Mouse (Mus musculus) CD4-positive, CD25-positive, alpha-beta regulatory T cell (primary cell): ENCODE results near the gene Gal3st4. TPM values are rescaled to one million over a fixed set of nuclear protein-coding genes. Genes with fewer than 3 reads are reported as not detected.

Experiments used
- polyA plus RNA-seq: library from polyadenylated mRNA; unstranded; fragments of 100-300 nt; shearing (Covaris generic); gene quantifications from one replicate; pipeline ENCODE4 v1.2.1, GENCODE M21; 2017

Gal3st4 gene
- 0.37 TPM for polyA plus RNA-seq

GRCm38 (mm10) chr5:138272409-138272923 lies at the start of gene Gal3st4:
Gal3st4 (minus strand) TSS chr5:138272840.

GRCm38 (mm10) chr5:138279585-138280424 lies 7.2 kb upstream of the Gal3st4 start, which contains the start of the genes Gm43720, Gpc2 and Stag3:
Gm43720 (minus strand) TSS chr5:138279958.
Gpc2 (minus strand) TSS chr5:138280005.
Stag3 (plus strand) TSS chr5:138280240.

GRCm38 (mm10) chr5:138263260-138264206 lies 9.1 kb downstream of the Gal3st4 start, which contains the start of gene BC037034:
BC037034 (minus strand) TSS chr5:138264033.

GRCm38 (mm10) chr5:138255353-138256093 lies 17.1 kb downstream of the Gal3st4 start, which contains the start of gene Lamtor4:
Lamtor4 (plus strand) TSS chr5:138255482.

GRCm38 (mm10) chr5:138225700-138226099 lies 46.9 kb downstream of the Gal3st4 start, which contains the start of gene Nxpe5:
Nxpe5 (plus strand) TSS chr5:138225898.

Other genes starting within 250 kb of the Gal3st4 start
- not detected for gene Smok3c, start 219.6 kb downstream of the Gal3st4 start, polyA plus RNA-seq
- gene Zkscan1, start 187.8 kb downstream of the Gal3st4 start, polyA plus RNA-seq = 16.0 TPM
- 23.6 TPM for gene Zscan21, start 155.9 kb downstream of the Gal3st4 start, polyA plus RNA-seq
- gene Zfp113, start 117.1 kb downstream of the Gal3st4 start, polyA plus RNA-seq = 20.1 TPM
- 208 TPM for gene Cops6, start 111.8 kb downstream of the Gal3st4 start, polyA plus RNA-seq
- gene Ap4m1, start 100.8 kb downstream of the Gal3st4 start, polyA plus RNA-seq = 10.9 TPM
- 85.2 TPM for gene Mcm7, start 100.4 kb downstream of the Gal3st4 start, polyA plus RNA-seq
- gene Taf6, start 85.4 kb downstream of the Gal3st4 start, polyA plus RNA-seq = 50.7 TPM
- 16.3 TPM for gene Cnpy4, start 85.4 kb downstream of the Gal3st4 start, polyA plus RNA-seq
- gene Mblac1, start 78.5 kb downstream of the Gal3st4 start, polyA plus RNA-seq = 1.5 TPM
- gene Nxpe5, start 46.9 kb downstream of the Gal3st4 start, polyA plus RNA-seq = 0.10 TPM
- 79.6 TPM for gene Lamtor4, start 17.4 kb downstream of the Gal3st4 start, polyA plus RNA-seq
- gene BC037034, start 8.8 kb downstream of the Gal3st4 start, polyA plus RNA-seq = 40.7 TPM
- 0.12 TPM for gene Gm43720, start 7.1 kb upstream of the Gal3st4 start, polyA plus RNA-seq
- gene Gpc2, start 7.2 kb upstream of the Gal3st4 start, polyA plus RNA-seq = 1.4 TPM
- gene Stag3, start 7.4 kb upstream of the Gal3st4 start, polyA plus RNA-seq = 0.77 TPM
- 6.1 TPM for gene Pvrig, start 69.1 kb upstream of the Gal3st4 start, polyA plus RNA-seq
- 23.2 TPM for gene Zfp157, start 168.6 kb upstream of the Gal3st4 start, polyA plus RNA-seq